Mouse (Mus musculus): ENCODE measurements around the gene Ddo. TPM values are rescaled to one million over a fixed set of nuclear protein-coding genes. Genes with fewer than 3 reads are reported as not detected.

The Ddo gene
- total RNA-seq, 1 experiment: not detected

GRCm38 (mm10) chr10:40673297-40673665 is 43.5 kb downstream of the Ddo start:
- no peak for DNase-seq (ENCODE audit: low read depth, low spot score)
- H3K36me3 ChIP-seq (ENCODE audit: control insufficient read depth, insufficient read depth, low read length, poor library complexity, severe bottlenecking): no peaks in the 10 kb centered on the region
- H3K4me1 ChIP-seq (ENCODE audit: control insufficient read depth in 2 of 2, insufficient read depth in 2 of 2, low read length in 2 of 2, poor library complexity in 1 of 2): no peaks in the 10 kb centered on the region
- H3K4me3 ChIP-seq (ENCODE audit: insufficient read depth in 1 of 2, low read depth in 1 of 2, low read length in 2 of 2, poor library complexity in 1 of 2, severe bottlenecking in 1 of 2): no peak overlapping the region
- H3K9me3 ChIP-seq (ENCODE audit: control insufficient read depth, insufficient read depth, low read depth, low read length): no peaks in the 10 kb centered on the region
- H3K27ac ChIP-seq (ENCODE audit: insufficient read depth, low read depth, low read length, poor library complexity, severe bottlenecking): no peak overlapping the region
- no peak for TF ChIP-seq ZNF384 (IDR thresholded peaks at IDR 0.05; ENCODE audit: low read depth, low read length)
- TF ChIP-seq HCFC1 (IDR thresholded peaks at IDR 0.05; ENCODE audit: borderline replicate concordance, insufficient read depth, low read length): no peak
- TF ChIP-seq MAFK (IDR thresholded peaks at IDR 0.05; ENCODE audit: insufficient read depth, low read depth, low read length): no peak
- TF ChIP-seq CHD2 (IDR thresholded peaks at IDR 0.05; ENCODE audit: low read depth, low read length): no peak
- TF ChIP-seq ZC3H11A (IDR thresholded peaks at IDR 0.05; ENCODE audit: borderline replicate concordance, low read depth, low read length): no peak
- H3K9ac ChIP-seq (ENCODE audit: insufficient read depth, low read depth, low read length, poor library complexity, severe bottlenecking): no peak overlapping the region
- in situ Hi-C loops (cut with MboI; ENCODE audit: low sequenced_read_pairs in 2 of 2, unreplicated experiment in 2 of 2): no loop called here

- DNase-seq (ENCODE audit: low read depth, low spot score): no peak
- no peaks in the 10 kb centered on the region for H3K4me1 ChIP-seq (ENCODE audit: control insufficient read depth in 2 of 2, insufficient read depth in 2 of 2, low read length in 2 of 2, poor library complexity in 1 of 2)
- H3K27ac ChIP-seq (ENCODE audit: insufficient read depth, low read depth, low read length, poor library complexity, severe bottlenecking): no peak overlapping the region
- no peaks in the 10 kb centered on the region for H3K9me3 ChIP-seq (ENCODE audit: control insufficient read depth, insufficient read depth, low read depth, low read length)
- no peaks in the 10 kb centered on the region for H3K36me3 ChIP-seq (ENCODE audit: control insufficient read depth, insufficient read depth, low read length, poor library complexity, severe bottlenecking)
- H3K4me3 ChIP-seq (ENCODE audit: insufficient read depth in 1 of 2, low read depth in 1 of 2, low read length in 2 of 2, poor library complexity in 1 of 2, severe bottlenecking in 1 of 2): no peak overlapping the region
- in situ Hi-C loops (cut with MboI; ENCODE audit: low sequenced_read_pairs in 2 of 2, unreplicated experiment in 2 of 2): no loop called here
- TF ChIP-seq CHD2 (IDR thresholded peaks at IDR 0.05; ENCODE audit: low read depth, low read length) (no peak), HCFC1 (IDR thresholded peaks at IDR 0.05; ENCODE audit: borderline replicate concordance, insufficient read depth, low read length) (no peak), MAFK (IDR thresholded peaks at IDR 0.05; ENCODE audit: insufficient read depth, low read depth, low read length) (no peak), ZNF384 (IDR thresholded peaks at IDR 0.05; ENCODE audit: low read depth, low read length) (no peak), ZC3H11A (IDR thresholded peaks at IDR 0.05; ENCODE audit: borderline replicate concordance, low read depth, low read length) (no peak)
- H3K9ac ChIP-seq (ENCODE audit: insufficient read depth, low read depth, low read length, poor library complexity, severe bottlenecking): no peak overlapping the region
Measured at GRCm38 (mm10) chr10:40674151-40674550, 44.3 kb downstream of the Ddo start.

DNA sequence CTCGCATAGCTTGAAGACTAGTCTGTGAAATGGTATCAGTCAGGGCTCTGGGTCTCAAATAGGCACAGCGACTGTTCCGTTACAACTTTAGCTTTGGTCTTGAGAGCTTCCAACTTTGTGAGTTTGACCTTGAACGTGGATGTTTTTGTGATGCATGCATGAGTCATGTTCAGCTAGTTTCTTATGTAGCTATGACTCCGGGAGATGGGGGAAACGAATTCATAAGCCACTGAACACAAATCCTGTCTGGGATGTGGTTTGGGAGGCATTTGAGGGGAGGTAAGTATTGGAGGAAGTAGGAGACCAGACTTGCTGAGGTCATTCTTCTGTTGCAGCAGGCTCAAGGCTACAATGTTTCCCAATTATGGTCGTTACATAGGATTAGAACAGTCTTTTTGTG is 46.1 kb downstream of the Ddo start:
- no peak overlapping the region for H3K27ac ChIP-seq (ENCODE audit: insufficient read depth, low read depth, low read length, poor library complexity, severe bottlenecking)
- no peaks in the 10 kb centered on the region for H3K36me3 ChIP-seq (ENCODE audit: control insufficient read depth, insufficient read depth, low read length, poor library complexity, severe bottlenecking)
- H3K4me3 ChIP-seq (ENCODE audit: insufficient read depth in 1 of 2, low read depth in 1 of 2, low read length in 2 of 2, poor library complexity in 1 of 2, severe bottlenecking in 1 of 2): no peak overlapping the region
- in situ Hi-C loops (cut with MboI; ENCODE audit: low sequenced_read_pairs in 2 of 2, unreplicated experiment in 2 of 2): no loop called here
- DNase-seq (ENCODE audit: low read depth, low spot score): no peak
- H3K9me3 ChIP-seq (ENCODE audit: control insufficient read depth, insufficient read depth, low read depth, low read length): no peaks in the 10 kb centered on the region
- no peak overlapping the region for H3K9ac ChIP-seq (ENCODE audit: insufficient read depth, low read depth, low read length, poor library complexity, severe bottlenecking)
- TF ChIP-seq HCFC1 (IDR thresholded peaks at IDR 0.05; ENCODE audit: borderline replicate concordance, insufficient read depth, low read length): no peak
- TF ChIP-seq MAFK (IDR thresholded peaks at IDR 0.05; ENCODE audit: insufficient read depth, low read depth, low read length): no peak
- TF ChIP-seq ZC3H11A (IDR thresholded peaks at IDR 0.05; ENCODE audit: borderline replicate concordance, low read depth, low read length): no peak
- no peaks in the 10 kb centered on the region for H3K4me1 ChIP-seq (ENCODE audit: control insufficient read depth in 2 of 2, insufficient read depth in 2 of 2, low read length in 2 of 2, poor library complexity in 1 of 2)

DNA sequence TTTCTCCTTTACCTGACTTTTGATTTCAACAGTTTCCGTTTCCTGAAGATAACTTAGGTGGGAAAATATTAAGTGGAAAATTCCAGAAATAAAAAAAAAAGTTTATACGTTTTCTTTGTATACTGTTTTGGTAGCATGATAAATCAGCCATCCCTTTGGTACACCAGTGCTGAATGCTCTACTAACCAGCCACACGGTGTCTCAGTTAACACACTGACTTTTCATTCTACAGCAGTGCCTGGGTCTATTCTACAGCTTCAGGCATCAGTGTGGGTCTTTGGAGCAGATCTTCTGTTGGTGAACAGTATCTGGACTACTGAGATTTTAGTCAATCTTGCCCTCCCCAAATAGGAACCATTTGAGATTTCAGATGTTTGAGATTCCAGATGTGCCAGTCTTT is 48.7 kb downstream of the Ddo start:
- in situ Hi-C loops (cut with MboI; ENCODE audit: low sequenced_read_pairs in 2 of 2, unreplicated experiment in 2 of 2): no loop called here
- no peak for TF ChIP-seq HCFC1 (IDR thresholded peaks at IDR 0.05; ENCODE audit: borderline replicate concordance, insufficient read depth, low read length)
- TF ChIP-seq MAFK (IDR thresholded peaks at IDR 0.05; ENCODE audit: insufficient read depth, low read depth, low read length): no peak
- no peak for TF ChIP-seq ZNF384 (IDR thresholded peaks at IDR 0.05; ENCODE audit: low read depth, low read length)
- no peak for TF ChIP-seq ZC3H11A (IDR thresholded peaks at IDR 0.05; ENCODE audit: borderline replicate concordance, low read depth, low read length)
- Histone ChIP-seq H3K4me1 (ENCODE audit: control insufficient read depth in 2 of 2, insufficient read depth in 2 of 2, low read length in 2 of 2, poor library complexity in 1 of 2) (no peaks in the 10 kb centered on the region), H3K4me3 (ENCODE audit: insufficient read depth in 1 of 2, low read depth in 1 of 2, low read length in 2 of 2, poor library complexity in 1 of 2, severe bottlenecking in 1 of 2) (no peak overlapping the region), H3K36me3 (ENCODE audit: control insufficient read depth, insufficient read depth, low read length, poor library complexity, severe bottlenecking) (no peaks in the 10 kb centered on the region), H3K9me3 (ENCODE audit: control insufficient read depth, insufficient read depth, low read depth, low read length) (no peaks in the 10 kb centered on the region), H3K9ac (ENCODE audit: insufficient read depth, low read depth, low read length, poor library complexity, severe bottlenecking) (no peak overlapping the region), H3K27ac (ENCODE audit: insufficient read depth, low read depth, low read length, poor library complexity, severe bottlenecking) (no peak overlapping the region)
- no peak for DNase-seq (ENCODE audit: low read depth, low spot score)

GRCm38 (mm10) chr10:40682470-40682869 is 52.7 kb downstream of the Ddo start:
- H3K9me3 ChIP-seq (ENCODE audit: control insufficient read depth, insufficient read depth, low read depth, low read length): no peaks in the 10 kb centered on the region
- TF ChIP-seq ZNF384 (IDR thresholded peaks at IDR 0.05; ENCODE audit: low read depth, low read length) (no peak), MAFK (IDR thresholded peaks at IDR 0.05; ENCODE audit: insufficient read depth, low read depth, low read length) (no peak), HCFC1 (IDR thresholded peaks at IDR 0.05; ENCODE audit: borderline replicate concordance, insufficient read depth, low read length) (no peak), ZC3H11A (IDR thresholded peaks at IDR 0.05; ENCODE audit: borderline replicate concordance, low read depth, low read length) (no peak), CHD2 (IDR thresholded peaks at IDR 0.05; ENCODE audit: low read depth, low read length) (no peak)
- no peak overlapping the region for H3K27ac ChIP-seq (ENCODE audit: insufficient read depth, low read depth, low read length, poor library complexity, severe bottlenecking)
- H3K4me3 ChIP-seq (ENCODE audit: insufficient read depth in 1 of 2, low read depth in 1 of 2, low read length in 2 of 2, poor library complexity in 1 of 2, severe bottlenecking in 1 of 2): no peak overlapping the region
- no peaks in the 10 kb centered on the region for H3K36me3 ChIP-seq (ENCODE audit: control insufficient read depth, insufficient read depth, low read length, poor library complexity, severe bottlenecking)
- in situ Hi-C loops (cut with MboI; ENCODE audit: low sequenced_read_pairs in 2 of 2, unreplicated experiment in 2 of 2): no loop called here
- H3K9ac ChIP-seq (ENCODE audit: insufficient read depth, low read depth, low read length, poor library complexity, severe bottlenecking): no peak overlapping the region
- peaks cover 0 to 2% of the 10 kb centered on the region in 2 experiments; a peak in 1 of 4 replicates for H3K4me1 ChIP-seq (ENCODE audit: control insufficient read depth in 2 of 2, insufficient read depth in 2 of 2, low read length in 2 of 2, poor library complexity in 1 of 2)
- no peak for DNase-seq (ENCODE audit: low read depth, low spot score)

Data from ES-E14 (cell line).